Mouse (Mus musculus): Measurements from ENCODE around the gene Bhmt2.

GRCm38 (mm10) chr13:93630941-93631705 lies 43.0 kb downstream of the Bhmt2 start:
- no peak for TF ChIP-seq CTCF (IDR thresholded peaks at IDR 0.05; ENCODE audit: low read depth, low read length)
- no peak for TF ChIP-seq GATA2 (IDR thresholded peaks at IDR 0.05; ENCODE audit: borderline replicate concordance, low read depth, low read length)
- no peak for TF ChIP-seq GATA1 (IDR thresholded peaks at IDR 0.05; ENCODE audit: borderline replicate concordance, low read length)

All from G1E (cell line).